ENCODE assay signal across 8 mouse cellular contexts in genomic region chr3:89419981-89420380, GRCm38 (mm10). TPM values are rescaled to one million over a fixed set of nuclear protein-coding genes. Genes with fewer than 3 reads are reported as not detected.
DNase-seq lines count a peak whose midpoint lies in the region; ATAC-seq and TF ChIP-seq lines count a peak whose summit lies in the region.

No protein-coding gene starts in this region.

- peak overlapping the region; percentile 53 for H3K4me3 ChIP-seq in heart, embryonic 11.5 days (ENCODE audit: low read depth, low read length)
- peak overlapping the region in 1 of 2 experiments; percentile 82; a peak in 1 of 4 replicates for H3K4me3 ChIP-seq in MEL (ENCODE audit: control insufficient read depth in 1 of 2, insufficient read depth in 1 of 2, low read depth in 2 of 2, low read length in 2 of 2)
- H3K4me3 ChIP-seq in hindbrain, embryonic 14.5 days (replicated peaks; ENCODE audit: low read length): peak overlapping the region; percentile 55; the same call in 1 of the 2 replicates

- no peak for TF ChIP-seq CTCF in MEL (IDR thresholded peaks at IDR 0.05 in 2 of 3, conservative IDR thresholded peaks at IDR 0.05 in 1 of 3; ENCODE audit: control insufficient read depth in 1 of 3, insufficient read depth in 1 of 3, low read depth in 2 of 3, low read length in 3 of 3, poor library complexity in 1 of 3, severe bottlenecking in 1 of 3)

- no peak for TF ChIP-seq EP300 in MEL (IDR thresholded peaks at IDR 0.05; ENCODE audit: low read depth in 1 of 2, low read length in 2 of 2)

- no peak for TF ChIP-seq RAD21 in MEL (IDR thresholded peaks at IDR 0.05; ENCODE audit: low read depth, low read length)

- peaks cover 12% of the 10 kb centered on the region for H3K36me3 ChIP-seq in heart, embryonic 11.5 days (ENCODE audit: control insufficient read depth, insufficient read depth, low read length)
- H3K36me3 ChIP-seq in MEL (ENCODE audit: control insufficient read depth in 1 of 2, insufficient read depth in 2 of 2, low read length in 2 of 2): peaks cover 13 to 56% of the 10 kb centered on the region in 2 experiments
- peaks cover 15% of the 10 kb centered on the region for H3K36me3 ChIP-seq in hindbrain, embryonic 14.5 days (replicated peaks; ENCODE audit: control insufficient read depth, insufficient read depth)

- H3K4me2 ChIP-seq in heart, embryonic 11.5 days: peak overlapping the region; percentile 90
- peak overlapping the region; percentile 88 for H3K4me2 ChIP-seq in hindbrain, embryonic 14.5 days (replicated peaks)

- H3K27me3 ChIP-seq in heart, embryonic 11.5 days (ENCODE audit: control insufficient read depth, insufficient read depth, low read length): no peaks in the 10 kb centered on the region
- no peaks in the 10 kb centered on the region for H3K27me3 ChIP-seq in MEL (ENCODE audit: control insufficient read depth in 1 of 2, insufficient read depth in 2 of 2, low read length in 2 of 2)
- no peaks in the 10 kb centered on the region for H3K27me3 ChIP-seq in hindbrain, embryonic 14.5 days (ENCODE audit: control insufficient read depth, insufficient read depth, low read length)

- peaks cover 25% of the 10 kb centered on the region for H3K4me1 ChIP-seq in heart, embryonic 11.5 days (ENCODE audit: control insufficient read depth, insufficient read depth, low read length)
- peaks cover 27 to 57% of the 10 kb centered on the region in 2 experiments for H3K4me1 ChIP-seq in MEL (ENCODE audit: control insufficient read depth in 1 of 2, insufficient read depth in 2 of 2, low read length in 2 of 2)
- peaks cover 29% of the 10 kb centered on the region for H3K4me1 ChIP-seq in hindbrain, embryonic 14.5 days (replicated peaks; ENCODE audit: control insufficient read depth, insufficient read depth, low read length)

- DNase-seq in heart, adult 18-20 months: no peak
- DNase-seq in MEL (ENCODE audit: low read depth, low spot score): no peak
- DNase-seq in hindbrain, embryonic 14.5 days (ENCODE audit: low spot score): no peak
- peak; percentile 52 for DNase-seq in lung, postnatal 4 days
- no peak for DNase-seq in ovary, postnatal 10 days (ENCODE audit: low spot score)
- no peak for DNase-seq in cerebellum, adult 18-20 months
- no peak for DNase-seq in ovary, adult 18-20 months (ENCODE audit: low spot score)

- WGBS in heart, embryonic 11.5 days (ENCODE audit: insufficient replicate concordance): 17% methylated on average over 3 of the region's 3 CpGs
- WGBS in hindbrain, embryonic 14.5 days: 43% methylated on average over 3 of the region's 3 CpGs

- ATAC-seq in heart, embryonic 11.5 days (replicated peaks; ENCODE audit: insufficient number of reproducible peaks, low FRiP score, low TSS enrichment): no peak
- ATAC-seq in hindbrain, embryonic 14.5 days (ENCODE audit: low FRiP score): no peak

- no peaks in the 10 kb centered on the region for H3K9me3 ChIP-seq in heart, embryonic 11.5 days (replicated peaks; ENCODE audit: control insufficient read depth, low read length)
- H3K9me3 ChIP-seq in MEL (replicated peaks; ENCODE audit: insufficient read depth, low read length): no peaks in the 10 kb centered on the region
- no peaks in the 10 kb centered on the region for H3K9me3 ChIP-seq in hindbrain, embryonic 14.5 days (ENCODE audit: control insufficient read depth, low read length)

- peak overlapping the region; percentile 97 for H3K27ac ChIP-seq in heart, embryonic 11.5 days (ENCODE audit: low read depth, low read length)
- H3K27ac ChIP-seq in MEL (ENCODE audit: control insufficient read depth, low read depth, low read length): no peak overlapping the region
- peak overlapping the region; percentile 90; the same call in 1 of the 2 replicates for H3K27ac ChIP-seq in hindbrain, embryonic 14.5 days

- peaks cover 48% of the 10 kb centered on the region for H3K79me2 ChIP-seq in MEL (ENCODE audit: control insufficient read depth, insufficient read depth, low read length, poor library complexity)

- TF ChIP-seq POLR2A in MEL (IDR thresholded peaks at IDR 0.05; ENCODE audit: control insufficient read depth in 1 of 2, insufficient read depth in 1 of 2, low read depth in 1 of 2, low read length in 2 of 2, poor library complexity in 1 of 2): no peak

- H3K9ac ChIP-seq in heart, embryonic 11.5 days (ENCODE audit: low read depth, low read length): peak overlapping the region; percentile 87; the same call in 1 of the 2 replicates
- peak overlapping the region; percentile 76; the same call in 1 of the 2 replicates for H3K9ac ChIP-seq in MEL (ENCODE audit: control insufficient read depth, low read depth, low read length, poor library complexity, severe bottlenecking)
- H3K9ac ChIP-seq in hindbrain, embryonic 14.5 days: 0 out of 2 replicates have a peak overlapping the region, but pooled peaks have one; percentile 59

TF ChIP-seq in MEL, 35 proteins besides CTCF, POLR2A, EP300 and RAD21:
- TF ChIP-seq NELFE (IDR thresholded peaks at IDR 0.05; ENCODE audit: low read depth, low read length) (no peak), HCFC1 (IDR thresholded peaks at IDR 0.05; ENCODE audit: low read depth, low read length) (no peak), SMC3 (IDR thresholded peaks at IDR 0.05; ENCODE audit: low read depth, low read length) (no peak), ZC3H11A (IDR thresholded peaks at IDR 0.05; ENCODE audit: low read depth, low read length) (no peak), TAL1 (IDR thresholded peaks at IDR 0.05; ENCODE audit: low read length) (no peak), TBP (IDR thresholded peaks at IDR 0.05; ENCODE audit: low read depth, low read length) (no peak)
TF ChIP-seq in MEL: peak in this region for 0.

RNA-seq across cellular contexts. Expression of gene Shc1, which starts 1.7 kb away (rescaled TPM):
- 42.3 and 51.5 TPM in 2 replicates for polyA plus RNA-seq in heart, embryonic 11.5 days (2014; fragmentation: Nextera tagmentation; extraction: Ambion mirVana)
- total RNA-seq in heart, adult 18-20 months (2021): 10 to 100 TPM; 33.2 to 36.1 TPM
- total RNA-seq in MEL (2012; rRNA removed): 41.9 and 49.2 TPM in 2 replicates
- polyA plus RNA-seq in MEL (2012; ENCODE audit: insufficient read depth in 1 of 2, insufficient read length in 2 of 2, low read depth in 1 of 2, low replicate concordance in 2 of 2, missing spikeins in 1 of 2): 10 to 100 TPM in 1 of 2 experiments, not detected in 1; 79.8 TPM
- 12.1 and 13.9 TPM in 2 replicates for polyA plus RNA-seq in hindbrain, embryonic 14.5 days (2014; fragmentation: Nextera tagmentation; extraction: Ambion mirVana)

RNA-seq across cellular contexts. Expression of gene Cks1b, which starts 1.8 kb away (rescaled TPM):
- 399 and 411 TPM in 2 replicates for polyA plus RNA-seq in heart, embryonic 11.5 days (2014; fragmentation: Nextera tagmentation; extraction: Ambion mirVana)
- 1 to 10 TPM; 4.6 to 4.8 TPM for total RNA-seq in heart, adult 18-20 months (2021)
- total RNA-seq in MEL (2012; rRNA removed): 271 and 292 TPM in 2 replicates
- polyA plus RNA-seq in MEL (2012; ENCODE audit: insufficient read depth in 1 of 2, insufficient read length in 2 of 2, low read depth in 1 of 2, low replicate concordance in 2 of 2, missing spikeins in 1 of 2): 100 to 1,000 TPM; 177 to 438 TPM
- 94.0 and 99.4 TPM in 2 replicates for polyA plus RNA-seq in hindbrain, embryonic 14.5 days (2014; fragmentation: Nextera tagmentation; extraction: Ambion mirVana)

RNA-seq across cellular contexts. Expression of gene Flad1, which starts 8.3 kb away (rescaled TPM):
- 33.7 and 34.2 TPM in 2 replicates for polyA plus RNA-seq in heart, embryonic 11.5 days (2014; fragmentation: Nextera tagmentation; extraction: Ambion mirVana)
- total RNA-seq in heart, adult 18-20 months (2021): 10 to 100 TPM; 59.5 to 63.8 TPM
- total RNA-seq in MEL (2012; rRNA removed): 38.0 and 42.9 TPM in 2 replicates
- polyA plus RNA-seq in MEL (2012; ENCODE audit: insufficient read depth in 1 of 2, insufficient read length in 2 of 2, low read depth in 1 of 2, low replicate concordance in 2 of 2, missing spikeins in 1 of 2): 10 to 100 TPM in 1 of 2 experiments, not detected in 1; 54.2 TPM
- polyA plus RNA-seq in hindbrain, embryonic 14.5 days (2014; fragmentation: Nextera tagmentation; extraction: Ambion mirVana): 30.8 and 33.4 TPM in 2 replicates

RNA-seq across cellular contexts. Expression of gene Pygo2, which starts 10.0 kb away (rescaled TPM):
- polyA plus RNA-seq in heart, embryonic 11.5 days (2014; fragmentation: Nextera tagmentation; extraction: Ambion mirVana): 31.1 and 33.7 TPM in 2 replicates
- 10 to 100 TPM; 15.3 to 17.0 TPM for total RNA-seq in heart, adult 18-20 months (2021)
- total RNA-seq in MEL (2012; rRNA removed): 50.8 and 61.1 TPM in 2 replicates
- 10 to 100 TPM in 1 of 2 experiments, not detected in 1; 50.3 TPM for polyA plus RNA-seq in MEL (2012; ENCODE audit: insufficient read depth in 1 of 2, insufficient read length in 2 of 2, low read depth in 1 of 2, low replicate concordance in 2 of 2, missing spikeins in 1 of 2)
- polyA plus RNA-seq in hindbrain, embryonic 14.5 days (2014; fragmentation: Nextera tagmentation; extraction: Ambion mirVana): 47.1 and 50.6 TPM in 2 replicates

RNA-seq across cellular contexts. Expression of gene Pbxip1, which starts 16.5 kb away (rescaled TPM):
- 28.6 and 35.9 TPM in 2 replicates for polyA plus RNA-seq in heart, embryonic 11.5 days (2014; fragmentation: Nextera tagmentation; extraction: Ambion mirVana)
- 10 to 100 TPM; 70.0 to 76.0 TPM for total RNA-seq in heart, adult 18-20 months (2021)
- total RNA-seq in MEL (2012; rRNA removed): 4.8 and 7.6 TPM in 2 replicates
- polyA plus RNA-seq in MEL (2012; ENCODE audit: insufficient read depth in 1 of 2, insufficient read length in 2 of 2, low read depth in 1 of 2, low replicate concordance in 2 of 2, missing spikeins in 1 of 2): 10 to 100 TPM in 1 of 2 experiments, not detected in 1; 10.7 TPM
- 9.8 and 12.8 TPM in 2 replicates for polyA plus RNA-seq in hindbrain, embryonic 14.5 days (2014; fragmentation: Nextera tagmentation; extraction: Ambion mirVana)

Comparison
In these comparisons a context has a peak if more than half of its experiments do, and no peak if none do; other contexts are left out.
1. DNase-seq: peak in lung, postnatal 4 days (2 of 2); none in heart, adult 18-20 months (0 of 2), MEL (single experiment), hindbrain, embryonic 14.5 days (single experiment), ovary, postnatal 10 days (single experiment), cerebellum, adult 18-20 months (0 of 2) and ovary, adult 18-20 months (single experiment).
2. Peak in every context shown above with its lines, with median percentiles within 50 percentile points of each other: H3K9ac ChIP-seq.